Mouse (Mus musculus): ENCODE results near the gene Banp. TPM values are rescaled to one million over a fixed set of nuclear protein-coding genes. Genes with fewer than 3 reads are reported as not detected.

The Banp gene
- 32.4 and 34.1 TPM in 2 replicates for polyA plus RNA-seq (2015; fragmentation: Nextera tagmentation; extraction: Ambion mirVana)

- peak within 1 kb of the TSS; percentile 91 for H3K27ac ChIP-seq
- peaks cover 32% of the 10 kb centered on the region for H3K4me1 ChIP-seq (replicated peaks)
- no peak for ATAC-seq
- H3K9ac ChIP-seq = peak within 1 kb of the TSS; percentile 89
- H3K4me3 ChIP-seq (replicated peaks) = peak within 1 kb of the TSS; percentile 64
- no peaks in the 10 kb centered on the region for H3K27me3 ChIP-seq (replicated peaks)
- peak within 1 kb of the TSS; percentile 82 for H3K4me2 ChIP-seq (replicated peaks)
- H3K9me3 ChIP-seq = no peaks in the 10 kb centered on the region
- H3K36me3 ChIP-seq = no peaks in the 10 kb centered on the region
- 55% methylated on average over 6 of the region's 6 CpGs for WGBS
Observed at GRCm38 (mm10) chr8:121949222-121949800, at the start of gene Banp. Banp (plus strand) TSS chr8:121949750.

DNA sequence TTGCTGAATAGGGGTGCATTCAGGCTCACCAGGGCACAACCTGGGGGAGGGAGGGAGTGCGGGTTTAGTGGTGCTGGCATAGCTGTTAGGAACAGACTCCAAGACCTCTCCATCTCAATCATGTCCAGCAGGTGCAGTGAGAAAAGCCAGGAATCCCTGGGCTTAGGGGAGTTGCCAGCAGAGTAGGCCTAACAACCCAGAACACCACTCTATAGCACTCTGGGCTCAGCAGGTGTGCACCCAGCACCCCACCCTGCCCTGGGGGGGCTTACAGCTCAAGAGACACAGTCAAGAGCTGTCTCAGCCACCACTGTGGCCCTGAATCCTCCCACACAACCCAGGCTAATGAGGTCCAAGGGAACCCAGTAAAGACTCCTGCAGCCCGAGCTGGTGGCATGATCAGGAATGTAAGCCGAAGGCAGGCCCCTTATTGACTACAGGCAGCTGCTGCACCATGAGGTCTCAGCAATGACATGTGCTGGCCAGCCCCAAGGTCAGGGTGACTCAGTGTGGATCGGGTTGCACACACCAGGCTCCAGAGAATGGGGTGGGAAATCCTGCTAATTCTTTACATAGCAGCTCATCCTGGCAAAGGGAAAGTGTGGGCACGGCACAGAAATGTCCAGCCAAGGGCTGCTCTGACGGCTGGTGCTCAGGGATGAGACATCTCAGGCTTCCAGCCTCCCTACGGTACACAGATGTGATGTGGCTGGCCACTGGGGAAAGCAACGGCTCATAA lies 47.9 kb upstream of the Banp start:
- Histone ChIP-seq H3K27me3 (replicated peaks) (no peaks in the 10 kb centered on the region), H3K9me3 (no peaks in the 10 kb centered on the region), H3K4me2 (replicated peaks) (no peak overlapping the region), H3K4me1 (replicated peaks) (peaks cover 50% of the 10 kb centered on the region), H3K27ac (no peak overlapping the region), H3K4me3 (replicated peaks) (no peak overlapping the region), H3K36me3 (no peaks in the 10 kb centered on the region), H3K9ac (no peak overlapping the region)
- 45% methylated on average over 8 of the region's 8 CpGs for WGBS
- no peak for ATAC-seq

DNA sequence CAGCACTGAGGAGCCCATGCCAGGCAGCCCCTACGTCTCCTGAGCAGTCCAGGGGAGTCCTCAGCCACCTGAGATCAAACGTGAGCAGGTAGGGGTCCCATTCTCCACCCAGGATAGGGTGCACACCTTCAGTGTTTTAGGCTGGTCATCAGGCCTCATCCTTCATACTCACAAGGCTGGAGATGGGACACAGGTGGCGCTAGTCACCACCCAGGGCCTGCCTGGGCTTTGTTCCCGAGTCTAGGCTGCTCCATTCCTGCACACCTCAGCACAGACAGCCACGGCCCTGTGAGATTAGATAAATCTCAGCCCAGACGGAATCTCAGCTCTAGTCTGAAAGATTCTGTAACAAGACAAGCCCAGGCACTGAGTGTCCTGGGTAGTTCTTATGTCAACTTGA lies 45.6 kb upstream of the Banp start:
- Histone ChIP-seq H3K36me3 (no peaks in the 10 kb centered on the region), H3K4me3 (replicated peaks) (no peak overlapping the region), H3K9me3 (no peaks in the 10 kb centered on the region), H3K4me2 (replicated peaks) (no peak overlapping the region), H3K4me1 (replicated peaks) (peaks cover 31% of the 10 kb centered on the region), H3K27me3 (replicated peaks) (no peaks in the 10 kb centered on the region), H3K27ac (no peak overlapping the region), H3K9ac (no peak overlapping the region)
- WGBS = 63% methylated on average over 6 of the region's 6 CpGs
- no peak for ATAC-seq

GRCm38 (mm10) chr8:121904999-121905398 lies 44.6 kb upstream of the Banp start:
- H3K4me2 ChIP-seq (replicated peaks) = peak overlapping the region; percentile 90
- ATAC-seq = no peak
- peaks cover 26% of the 10 kb centered on the region for H3K4me1 ChIP-seq (replicated peaks)
- no peaks in the 10 kb centered on the region for H3K36me3 ChIP-seq
- H3K9ac ChIP-seq = no peak overlapping the region
- no peaks in the 10 kb centered on the region for H3K27me3 ChIP-seq (replicated peaks)
- WGBS = 89% methylated on average over 9 of the region's 9 CpGs
- H3K4me3 ChIP-seq (replicated peaks) = no peak overlapping the region
- H3K9me3 ChIP-seq = no peaks in the 10 kb centered on the region
- no peak overlapping the region for H3K27ac ChIP-seq

DNA sequence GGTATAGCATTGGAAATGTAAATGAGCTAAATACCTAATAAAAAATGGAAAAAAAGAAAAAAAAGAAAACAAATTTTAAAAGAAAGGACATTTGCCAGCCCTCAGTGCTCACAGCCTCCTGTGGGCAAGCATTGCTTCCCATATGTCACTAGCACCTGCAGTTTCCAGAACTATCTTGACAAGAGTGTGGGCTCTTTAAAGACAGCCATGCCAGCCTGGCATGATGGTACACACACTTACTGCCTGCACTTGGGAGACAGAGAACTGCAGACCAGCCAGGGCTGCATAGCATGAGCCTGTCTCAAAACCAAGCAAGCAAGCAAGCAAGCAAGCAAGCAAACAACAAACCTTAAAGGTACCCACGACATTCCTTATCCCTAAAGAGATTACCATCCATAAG lies 44.1 kb upstream of the Banp start:
- no peak overlapping the region for H3K27ac ChIP-seq
- no peaks in the 10 kb centered on the region for H3K36me3 ChIP-seq
- H3K27me3 ChIP-seq (replicated peaks) = no peaks in the 10 kb centered on the region
- no peak for ATAC-seq
- peaks cover 26% of the 10 kb centered on the region for H3K4me1 ChIP-seq (replicated peaks)
- WGBS = 62% methylated on average over 1 of the region's 1 CpGs
- H3K4me3 ChIP-seq (replicated peaks) = peak overlapping the region; percentile 89; the same call in 1 of the 2 replicates
- H3K9ac ChIP-seq = 0 out of 2 replicates have a peak overlapping the region, but pooled peaks have one; percentile 24
- no peaks in the 10 kb centered on the region for H3K9me3 ChIP-seq
- H3K4me2 ChIP-seq (replicated peaks) = peak overlapping the region; percentile 90

- no peaks in the 10 kb centered on the region for H3K36me3 ChIP-seq
- H3K4me3 ChIP-seq (replicated peaks) = peak overlapping the region; percentile 89
- 36% methylated on average over 5 of the region's 5 CpGs for WGBS
- no peak overlapping the region for H3K27ac ChIP-seq
- peak overlapping the region; percentile 90 for H3K4me2 ChIP-seq (replicated peaks)
- no peaks in the 10 kb centered on the region for H3K27me3 ChIP-seq (replicated peaks)
- ATAC-seq = no peak
- no peaks in the 10 kb centered on the region for H3K9me3 ChIP-seq
- peak overlapping the region; percentile 24; the same call in 1 of the 2 replicates for H3K9ac ChIP-seq
- peaks cover 26% of the 10 kb centered on the region for H3K4me1 ChIP-seq (replicated peaks)
Observed at GRCm38 (mm10) chr8:121905864-121906263, 43.7 kb upstream of the Banp start.

GRCm38 (mm10) chr8:121906542-121907512 lies 42.7 kb upstream of the Banp start:
- no peaks in the 10 kb centered on the region for H3K27me3 ChIP-seq (replicated peaks)

DNA sequence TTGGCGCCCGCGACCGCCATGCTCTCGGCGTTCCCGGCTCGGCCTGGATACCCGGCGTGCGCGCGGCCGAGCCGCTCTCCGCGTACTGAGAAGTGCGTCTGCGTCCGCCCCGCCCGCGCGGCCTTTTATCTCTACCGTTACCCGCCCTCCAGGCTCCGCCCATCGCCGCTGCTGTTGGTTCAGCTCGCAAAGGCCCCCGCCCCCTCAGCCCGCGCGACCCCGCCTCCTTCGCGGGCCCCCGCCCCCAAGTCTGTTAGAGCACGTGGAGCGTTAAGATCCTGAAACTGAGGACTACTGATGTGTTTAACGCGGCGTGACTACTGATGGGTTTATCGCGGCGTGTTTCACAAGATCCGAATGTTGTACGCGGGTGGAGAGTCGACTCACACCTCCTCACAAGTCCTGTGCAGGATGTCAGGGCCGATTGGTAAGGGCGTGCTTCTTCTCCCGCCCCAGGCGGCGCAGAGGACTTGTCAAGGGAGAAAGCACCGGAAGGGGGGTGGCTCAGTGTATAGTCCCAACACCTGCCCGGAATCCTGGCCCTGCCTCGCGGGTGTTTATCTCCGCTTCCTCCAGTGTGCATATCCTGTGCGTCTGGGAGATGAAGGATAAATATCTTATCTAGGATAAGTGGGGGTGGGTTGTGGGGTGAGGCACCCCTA lies 41.8 kb upstream of the Banp start, which contains the start of gene Slc7a5:
TSS of gene Slc7a5 (minus strand) at position 108 of the 662 bp plus-strand sequence.
- peak within 1 kb of the TSS; percentile 89 for H3K4me3 ChIP-seq (replicated peaks)
- peak within 1 kb of the TSS; percentile 40; the same call in 1 of the 2 replicates for H3K27ac ChIP-seq
- no peaks in the 10 kb centered on the region for H3K27me3 ChIP-seq (replicated peaks)
- peak; percentile 95 for ATAC-seq
- no peaks in the 10 kb centered on the region for H3K9me3 ChIP-seq
- peaks cover 16% of the 10 kb centered on the region for H3K4me1 ChIP-seq (replicated peaks)
- H3K4me2 ChIP-seq (replicated peaks) = peak within 1 kb of the TSS; percentile 90
- H3K36me3 ChIP-seq = no peaks in the 10 kb centered on the region
- peak within 1 kb of the TSS; percentile 62 for H3K9ac ChIP-seq
- under 1% methylated on average over 55 of the region's 61 CpGs for WGBS

More at GRCm38 (mm10) chr8:121906542-121907512, 42.7 kb upstream of the Banp start:
- H3K4me1 ChIP-seq (replicated peaks) = peaks cover 22% of the 10 kb centered on the region
- H3K4me2 ChIP-seq (replicated peaks) = peak overlapping the region; percentile 90
- no peaks in the 10 kb centered on the region for H3K36me3 ChIP-seq
- H3K9ac ChIP-seq = peak overlapping the region; percentile 62
- no peaks in the 10 kb centered on the region for H3K9me3 ChIP-seq
- peak overlapping the region; percentile 40; the same call in 1 of the 2 replicates for H3K27ac ChIP-seq
- peak overlapping the region; percentile 89 for H3K4me3 ChIP-seq (replicated peaks)
- under 1% methylated on average over 70 of the region's 72 CpGs for WGBS
- peak; percentile 50 for ATAC-seq

- WGBS = 55% methylated on average over 8 of the region's 8 CpGs
- H3K9me3 ChIP-seq = no peaks in the 10 kb centered on the region
- no peaks in the 10 kb centered on the region for H3K27me3 ChIP-seq (replicated peaks)
- no peak overlapping the region for H3K4me3 ChIP-seq (replicated peaks)
- no peak overlapping the region for H3K9ac ChIP-seq
- peaks cover 16% of the 10 kb centered on the region for H3K4me1 ChIP-seq (replicated peaks)
- H3K27ac ChIP-seq = no peak overlapping the region
- H3K4me2 ChIP-seq (replicated peaks) = peak overlapping the region; percentile 90; the same call in 1 of the 2 replicates
- no peak for ATAC-seq
- no peaks in the 10 kb centered on the region for H3K36me3 ChIP-seq
Observed at GRCm38 (mm10) chr8:121908378-121909147, 41.0 kb upstream of the Banp start.

GRCm38 (mm10) chr8:121909148-121909541 lies 40.4 kb upstream of the Banp start:
- Histone ChIP-seq H3K9ac (no peak overlapping the region), H3K4me1 (replicated peaks) (peaks cover 16% of the 10 kb centered on the region), H3K27me3 (replicated peaks) (no peaks in the 10 kb centered on the region), H3K36me3 (no peaks in the 10 kb centered on the region), H3K4me3 (replicated peaks) (no peak overlapping the region), H3K9me3 (no peaks in the 10 kb centered on the region), H3K4me2 (replicated peaks) (no peak overlapping the region), H3K27ac (no peak overlapping the region)
- no peak for ATAC-seq
- WGBS = 62% methylated on average over 8 of the region's 8 CpGs

GRCm38 (mm10) chr8:121909663-121910062 lies 39.9 kb upstream of the Banp start:
- H3K27me3 ChIP-seq (replicated peaks) = no peaks in the 10 kb centered on the region
- no peak overlapping the region for H3K27ac ChIP-seq
- H3K36me3 ChIP-seq = no peaks in the 10 kb centered on the region
- 4% methylated on average over 6 of the region's 6 CpGs for WGBS
- peaks cover 16% of the 10 kb centered on the region for H3K4me1 ChIP-seq (replicated peaks)
- no peak for ATAC-seq
- H3K9ac ChIP-seq = no peak overlapping the region
- no peak overlapping the region for H3K4me3 ChIP-seq (replicated peaks)
- H3K9me3 ChIP-seq = no peaks in the 10 kb centered on the region
- H3K4me2 ChIP-seq (replicated peaks) = no peak overlapping the region
